Mouse (Mus musculus) MEL (cell line): ENCODE measurements at regions not wholly inside any gene's neighbourhood (a gene's known extent, or its start where the extent isn't known, plus 50 kb on each side); places are given as distances from the start of the nearest gene placed in this dataset.

Source experiments
- CHD2 ChIP-seq: IDR thresholded peaks from 2 replicates; pipeline ENCODE4 v1.6.1; 2011; ENCODE audit warnings: low read length, improper control_type of control experiment
- CTCF ChIP-seq, 3 experiments: IDR thresholded peaks in 2 of 3; conservative IDR thresholded peaks in 1 of 3; 2 replicates each; pipeline ENCODE4 v1.5.1; 2011 to 2012; ENCODE audit warnings: low read length in 3 of 3, low read depth in 2 of 3, mild to moderate bottlenecking in 2 of 3, improper control_type of control experiment in 1 of 3, inconsistent platforms in 1 of 3, mixed read lengths in 1 of 3, moderate library complexity in 1 of 3; ENCODE audit not compliant: control insufficient read depth in 1 of 3, insufficient read depth in 1 of 3, poor library complexity in 1 of 3, severe bottlenecking in 1 of 3
- ELF1 ChIP-seq: IDR thresholded peaks from 2 replicates; pipeline ENCODE4 v1.6.1; 2014; ENCODE audit warnings: low read depth, mild to moderate bottlenecking, inconsistent platforms, low read length, improper control_type of control experiment, moderate library complexity
- HCFC1 ChIP-seq: IDR thresholded peaks from 2 replicates; pipeline ENCODE4 v1.6.1; 2012; ENCODE audit warnings: low read depth, mild to moderate bottlenecking, inconsistent platforms, low read length, improper control_type of control experiment, moderate library complexity
- MAX ChIP-seq: IDR thresholded peaks from 2 replicates; pipeline ENCODE4 v1.6.1; 2011; ENCODE audit warnings: low read length, improper control_type of control experiment
- POLR2A ChIP-seq, 2 experiments: IDR thresholded peaks; 2 replicates each; pipeline ENCODE4 v1.6.1; 2011 to 2012; ENCODE audit warnings: low read length in 2 of 2, mild to moderate bottlenecking in 2 of 2, control low read depth in 1 of 2, improper control_type of control experiment in 1 of 2, low read depth in 1 of 2, moderate library complexity in 1 of 2; ENCODE audit not compliant: control insufficient read depth in 1 of 2, insufficient read depth in 1 of 2, poor library complexity in 1 of 2
- RAD21 ChIP-seq: IDR thresholded peaks from 2 replicates; pipeline ENCODE4 v1.6.1; 2011; ENCODE audit warnings: mild to moderate bottlenecking, low read depth, low read length, improper control_type of control experiment
- RCOR1 ChIP-seq: IDR thresholded peaks from 2 replicates; pipeline ENCODE4 v1.6.1; 2012; ENCODE audit warnings: low read depth, mild to moderate bottlenecking, inconsistent platforms, low read length, improper control_type of control experiment
- SMC3 ChIP-seq: IDR thresholded peaks from 2 replicates; pipeline ENCODE4 v1.6.1; 2011; ENCODE audit warnings: low read depth, low read length, improper control_type of control experiment
- TAL1 ChIP-seq: IDR thresholded peaks from 2 replicates; pipeline ENCODE4 v1.6.1; 2012; ENCODE audit warnings: mild to moderate bottlenecking, inconsistent platforms, low read length, moderate library complexity, mixed read lengths
- USF1 ChIP-seq: IDR thresholded peaks from 2 replicates; pipeline ENCODE4 v1.6.1; 2014; ENCODE audit warnings: low read depth, mild to moderate bottlenecking, inconsistent platforms, low read length, improper control_type of control experiment, moderate library complexity
- ZC3H11A ChIP-seq: IDR thresholded peaks from 2 replicates; pipeline ENCODE4 v1.6.1; 2012; ENCODE audit warnings: low read depth, mild to moderate bottlenecking, inconsistent platforms, low read length, improper control_type of control experiment
- ZMIZ1 ChIP-seq: IDR thresholded peaks from 2 replicates; pipeline ENCODE4 v1.6.1; 2012; ENCODE audit warnings: low read depth, mild to moderate bottlenecking, inconsistent platforms, low read length, improper control_type of control experiment, moderate library complexity

- TF ChIP-seq CTCF (IDR thresholded peaks at IDR 0.05 in 2 of 3, conservative IDR thresholded peaks at IDR 0.05 in 1 of 3; ENCODE audit: control insufficient read depth in 1 of 3, insufficient read depth in 1 of 3, low read depth in 2 of 3, low read length in 3 of 3, poor library complexity in 1 of 3, severe bottlenecking in 1 of 3) (no peak), MAX (no peak), ELF1 (no peak), RCOR1 (no peak), RAD21 (no peak), POLR2A (IDR thresholded peaks at IDR 0.05; ENCODE audit: control insufficient read depth in 1 of 2, insufficient read depth in 1 of 2, low read depth in 1 of 2, low read length in 2 of 2, poor library complexity in 1 of 2) (no peak), CHD2 (no peak), TAL1 (no peak), ZC3H11A (no peak), ZMIZ1 (no peak), USF1 (no peak), HCFC1 (no peak), SMC3 (no peak)
Measured at GRCm38 (mm10) chr8:109187617-109188016, 306.2 kb upstream of the Pmfbp1 start.
